Mouse (Mus musculus): Measurements from ENCODE around the gene Nudt4. TPM values are rescaled to one million over a fixed set of nuclear protein-coding genes. Genes with fewer than 3 reads are reported as not detected.

Nudt4 gene
- total RNA-seq, 1 experiment, result 92.4 TPM

GRCm38 (mm10) chr10:95574994-95575393, 11.0 kb upstream of the Nudt4 start:
- H3K9ac ChIP-seq (ENCODE audit: insufficient read depth, low read depth, low read length, poor library complexity, severe bottlenecking), result no peak overlapping the region
- in situ Hi-C loops (cut with MboI; ENCODE audit: low sequenced_read_pairs in 2 of 2, unreplicated experiment in 2 of 2), result loop anchor here in 1 of 2 experiments (25.0 kb wide), 1 partner anchor 312 kb away; no protein-coding TSS in a partner anchor
- H3K4me1 ChIP-seq (ENCODE audit: control insufficient read depth in 2 of 2, insufficient read depth in 2 of 2, low read length in 2 of 2, poor library complexity in 1 of 2), result peaks cover 2 to 3% of the 10 kb centered on the region in 2 experiments; a peak in 3 of 4 replicates
- no peak overlapping the region for H3K27ac ChIP-seq (ENCODE audit: insufficient read depth, low read depth, low read length, poor library complexity, severe bottlenecking)
- no peak overlapping the region for H3K4me3 ChIP-seq (ENCODE audit: insufficient read depth in 1 of 2, low read depth in 1 of 2, low read length in 2 of 2, poor library complexity in 1 of 2, severe bottlenecking in 1 of 2)
- no peak for DNase-seq (ENCODE audit: low read depth, low spot score)
- H3K36me3 ChIP-seq (ENCODE audit: control insufficient read depth, insufficient read depth, low read length, poor library complexity, severe bottlenecking), result no peaks in the 10 kb centered on the region
- TF ChIP-seq ZNF384 (IDR thresholded peaks at IDR 0.05; ENCODE audit: low read depth, low read length) (no peak), ZC3H11A (IDR thresholded peaks at IDR 0.05; ENCODE audit: borderline replicate concordance, low read depth, low read length) (no peak), CHD2 (IDR thresholded peaks at IDR 0.05; ENCODE audit: low read depth, low read length) (no peak), HCFC1 (IDR thresholded peaks at IDR 0.05; ENCODE audit: borderline replicate concordance, insufficient read depth, low read length) (no peak), MAFK (IDR thresholded peaks at IDR 0.05; ENCODE audit: insufficient read depth, low read depth, low read length) (no peak)
- no peaks in the 10 kb centered on the region for H3K9me3 ChIP-seq (ENCODE audit: control insufficient read depth, insufficient read depth, low read depth, low read length)

- no peaks in the 10 kb centered on the region for H3K36me3 ChIP-seq (ENCODE audit: control insufficient read depth, insufficient read depth, low read length, poor library complexity, severe bottlenecking)
- H3K9me3 ChIP-seq (ENCODE audit: control insufficient read depth, insufficient read depth, low read depth, low read length), result no peaks in the 10 kb centered on the region
- no peak overlapping the region for H3K4me3 ChIP-seq (ENCODE audit: insufficient read depth in 1 of 2, low read depth in 1 of 2, low read length in 2 of 2, poor library complexity in 1 of 2, severe bottlenecking in 1 of 2)
- H3K9ac ChIP-seq (ENCODE audit: insufficient read depth, low read depth, low read length, poor library complexity, severe bottlenecking), result no peak overlapping the region
- no peak for DNase-seq (ENCODE audit: low read depth, low spot score)
- no peak overlapping the region for H3K27ac ChIP-seq (ENCODE audit: insufficient read depth, low read depth, low read length, poor library complexity, severe bottlenecking)
- TF ChIP-seq CHD2 (IDR thresholded peaks at IDR 0.05; ENCODE audit: low read depth, low read length) (no peak), MAFK (IDR thresholded peaks at IDR 0.05; ENCODE audit: insufficient read depth, low read depth, low read length) (no peak), HCFC1 (IDR thresholded peaks at IDR 0.05; ENCODE audit: borderline replicate concordance, insufficient read depth, low read length) (no peak), ZNF384 (IDR thresholded peaks at IDR 0.05; ENCODE audit: low read depth, low read length) (no peak), ZC3H11A (IDR thresholded peaks at IDR 0.05; ENCODE audit: borderline replicate concordance, low read depth, low read length) (no peak)
- in situ Hi-C loops (cut with MboI; ENCODE audit: low sequenced_read_pairs in 2 of 2, unreplicated experiment in 2 of 2), result loop anchor here in 1 of 2 experiments (25.0 kb wide), 1 partner anchor 318 kb away; no protein-coding TSS in a partner anchor
- H3K4me1 ChIP-seq (ENCODE audit: control insufficient read depth in 2 of 2, insufficient read depth in 2 of 2, low read length in 2 of 2, poor library complexity in 1 of 2), result peaks cover 9 to 15% of the 10 kb centered on the region in 2 experiments
Observed at GRCm38 (mm10) chr10:95569441-95569840, 5.5 kb upstream of the Nudt4 start.

GRCm38 (mm10) chr10:95568016-95568415, 4.1 kb upstream of the Nudt4 start:
- Histone ChIP-seq H3K36me3 (ENCODE audit: control insufficient read depth, insufficient read depth, low read length, poor library complexity, severe bottlenecking) (no peaks in the 10 kb centered on the region), H3K4me3 (ENCODE audit: insufficient read depth in 1 of 2, low read depth in 1 of 2, low read length in 2 of 2, poor library complexity in 1 of 2, severe bottlenecking in 1 of 2) (no peak overlapping the region), H3K9ac (ENCODE audit: insufficient read depth, low read depth, low read length, poor library complexity, severe bottlenecking) (no peak overlapping the region), H3K27ac (ENCODE audit: insufficient read depth, low read depth, low read length, poor library complexity, severe bottlenecking) (no peak overlapping the region), H3K9me3 (ENCODE audit: control insufficient read depth, insufficient read depth, low read depth, low read length) (no peaks in the 10 kb centered on the region), H3K4me1 (ENCODE audit: control insufficient read depth in 2 of 2, insufficient read depth in 2 of 2, low read length in 2 of 2, poor library complexity in 1 of 2) (peaks cover 9 to 15% of the 10 kb centered on the region in 2 experiments)
- in situ Hi-C loops (cut with MboI; ENCODE audit: low sequenced_read_pairs in 2 of 2, unreplicated experiment in 2 of 2), result loop anchor here in 1 of 2 experiments (25.0 kb wide), 1 partner anchor 319 kb away; no protein-coding TSS in a partner anchor
- DNase-seq (ENCODE audit: low read depth, low spot score), result no peak
- TF ChIP-seq HCFC1 (IDR thresholded peaks at IDR 0.05; ENCODE audit: borderline replicate concordance, insufficient read depth, low read length) (no peak), ZNF384 (IDR thresholded peaks at IDR 0.05; ENCODE audit: low read depth, low read length) (no peak), ZC3H11A (IDR thresholded peaks at IDR 0.05; ENCODE audit: borderline replicate concordance, low read depth, low read length) (no peak), CHD2 (IDR thresholded peaks at IDR 0.05; ENCODE audit: low read depth, low read length) (no peak), MAFK (IDR thresholded peaks at IDR 0.05; ENCODE audit: insufficient read depth, low read depth, low read length) (no peak)

GRCm38 (mm10) chr10:95567550-95567949, 3.6 kb upstream of the Nudt4 start:
- in situ Hi-C loops (cut with MboI; ENCODE audit: low sequenced_read_pairs in 2 of 2, unreplicated experiment in 2 of 2), result loop anchor here in 1 of 2 experiments (25.0 kb wide), 1 partner anchor 320 kb away; no protein-coding TSS in a partner anchor
- no peak overlapping the region for H3K9ac ChIP-seq (ENCODE audit: insufficient read depth, low read depth, low read length, poor library complexity, severe bottlenecking)
- TF ChIP-seq CHD2 (IDR thresholded peaks at IDR 0.05; ENCODE audit: low read depth, low read length), result no peak
- H3K27ac ChIP-seq (ENCODE audit: insufficient read depth, low read depth, low read length, poor library complexity, severe bottlenecking), result no peak overlapping the region; the same call in 1 of the 2 replicates
- no peak for DNase-seq (ENCODE audit: low read depth, low spot score)
- peaks cover 9 to 15% of the 10 kb centered on the region in 2 experiments for H3K4me1 ChIP-seq (ENCODE audit: control insufficient read depth in 2 of 2, insufficient read depth in 2 of 2, low read length in 2 of 2, poor library complexity in 1 of 2)
- H3K36me3 ChIP-seq (ENCODE audit: control insufficient read depth, insufficient read depth, low read length, poor library complexity, severe bottlenecking), result no peaks in the 10 kb centered on the region
- H3K9me3 ChIP-seq (ENCODE audit: control insufficient read depth, insufficient read depth, low read depth, low read length), result no peaks in the 10 kb centered on the region
- no peak overlapping the region for H3K4me3 ChIP-seq (ENCODE audit: insufficient read depth in 1 of 2, low read depth in 1 of 2, low read length in 2 of 2, poor library complexity in 1 of 2, severe bottlenecking in 1 of 2)

GRCm38 (mm10) chr10:95566786-95567185, 2.8 kb upstream of the Nudt4 start:
- H3K4me1 ChIP-seq (ENCODE audit: control insufficient read depth in 2 of 2, insufficient read depth in 2 of 2, low read length in 2 of 2, poor library complexity in 1 of 2), result peaks cover 9 to 15% of the 10 kb centered on the region in 2 experiments
- H3K36me3 ChIP-seq (ENCODE audit: control insufficient read depth, insufficient read depth, low read length, poor library complexity, severe bottlenecking), result no peaks in the 10 kb centered on the region
- no peaks in the 10 kb centered on the region for H3K9me3 ChIP-seq (ENCODE audit: control insufficient read depth, insufficient read depth, low read depth, low read length)
- H3K27ac ChIP-seq (ENCODE audit: insufficient read depth, low read depth, low read length, poor library complexity, severe bottlenecking), result no peak overlapping the region; the same call in 1 of the 2 replicates
- in situ Hi-C loops (cut with MboI; ENCODE audit: low sequenced_read_pairs in 2 of 2, unreplicated experiment in 2 of 2), result loop anchor here in 1 of 2 experiments (25.0 kb wide), 1 partner anchor 321 kb away; no protein-coding TSS in a partner anchor
- no peak overlapping the region for H3K9ac ChIP-seq (ENCODE audit: insufficient read depth, low read depth, low read length, poor library complexity, severe bottlenecking)
- no peak overlapping the region for H3K4me3 ChIP-seq (ENCODE audit: insufficient read depth in 1 of 2, low read depth in 1 of 2, low read length in 2 of 2, poor library complexity in 1 of 2, severe bottlenecking in 1 of 2)
- no peak for TF ChIP-seq CHD2 (IDR thresholded peaks at IDR 0.05; ENCODE audit: low read depth, low read length)
- TF ChIP-seq ZC3H11A (IDR thresholded peaks at IDR 0.05; ENCODE audit: borderline replicate concordance, low read depth, low read length), result no peak
- TF ChIP-seq HCFC1 (IDR thresholded peaks at IDR 0.05; ENCODE audit: borderline replicate concordance, insufficient read depth, low read length), result no peak
- no peak for TF ChIP-seq MAFK (IDR thresholded peaks at IDR 0.05; ENCODE audit: insufficient read depth, low read depth, low read length)
- no peak for TF ChIP-seq ZNF384 (IDR thresholded peaks at IDR 0.05; ENCODE audit: low read depth, low read length)
- no peak for DNase-seq (ENCODE audit: low read depth, low spot score)
